Mouse (Mus musculus) lung, postnatal 0 days (tissue): ENCODE measurements at regions not wholly inside any gene's neighbourhood (a gene's known extent, or its start where the extent isn't known, plus 50 kb on each side); places are given as distances from the start of the nearest gene placed in this dataset.
A peak's percentile ranks its signal among the peaks of the same experiment; 100 is the strongest.

ENCODE experiments used
- ATAC-seq: fragments of 200-750 bp; cut with Nextera tagmentation; 2 replicates; pipeline ENCODE4 v1.8.0; 2017; ENCODE audit warnings: moderate library complexity
- DNase-seq: peaks from one replicate; pipeline ENCODE4 v3.0.0-alpha.2; 2016; ENCODE audit warnings: low spot score
- H3K27ac ChIP-seq: fragments of 300-500 bp; sonication (generic); 2 replicates; pipeline ENCODE4 v1.5.1; 2014; ENCODE audit warnings: antibody characterized with exemption, mild to moderate bottlenecking, low read length, mixed read lengths
- H3K27me3 ChIP-seq: fragments of 300-500 bp; sonication (generic); replicated peaks from 2 replicates; pipeline ENCODE4 v1.6.1; 2014; ENCODE audit warnings: low read length, mixed read lengths; ENCODE audit not compliant: insufficient read depth
- H3K36me3 ChIP-seq: fragments of 300-500 bp; sonication (generic); 2 replicates; pipeline ENCODE4 v1.6.1; 2014; ENCODE audit warnings: low read length, mixed read lengths; ENCODE audit not compliant: insufficient read depth
- H3K4me1 ChIP-seq: fragments of 300-500 bp; sonication (generic); 2 replicates; pipeline ENCODE4 v1.6.1; 2014; ENCODE audit warnings: antibody characterized with exemption, low read depth, low read length, mixed read lengths; ENCODE audit not compliant: insufficient read depth
- H3K4me2 ChIP-seq: fragments of 300-500 bp; sonication (generic); replicated peaks from 2 replicates; pipeline ENCODE4 v1.6.1; 2014; ENCODE audit warnings: low read depth, mild to moderate bottlenecking, low read length, moderate library complexity, mixed read lengths
- H3K4me3 ChIP-seq: fragments of 300-500 bp; sonication (generic); 2 replicates; pipeline ENCODE4 v1.5.1; 2014; ENCODE audit warnings: low read depth, low read length
- H3K9ac ChIP-seq: fragments of 300-500 bp; sonication (generic); replicated peaks from 2 replicates; pipeline ENCODE4 v1.6.1; 2014; ENCODE audit warnings: low read depth, mild to moderate bottlenecking
- H3K9me3 ChIP-seq: fragments of 300-500 bp; sonication (generic); 2 replicates; pipeline ENCODE4 v1.6.1; 2016; ENCODE audit warnings: low read length, mixed read lengths
- CTCF ChIP-seq: IDR thresholded peaks from 2 replicates; pipeline ENCODE4 v1.5.1; 2016; ENCODE audit warnings: antibody characterized with exemption, mild to moderate bottlenecking
- EP300 ChIP-seq: IDR thresholded peaks from 2 replicates; pipeline ENCODE4 v1.6.1; 2016; ENCODE audit warnings: antibody characterized with exemption, mild to moderate bottlenecking, control low read depth
- WGBS: fragments of 180-500 bp; shearing (Covaris S2); extraction: QIAGEN DNeasy Blood & Tissue Kit; methylation state at CpG from one replicate; pipeline ENCODE4 v1.1.7; 2014; 5-methylcytosine and 5-hydroxymethylcytosine counted together

- Histone ChIP-seq H3K36me3 (no peaks in the 10 kb centered on the region), H3K9ac (no peak overlapping the region), H3K27ac (no peak overlapping the region), H3K4me3 (no peak overlapping the region), H3K4me1 (no peaks in the 10 kb centered on the region), H3K9me3 (no peaks in the 10 kb centered on the region), H3K27me3 (no peaks in the 10 kb centered on the region), H3K4me2 (no peak overlapping the region)
- ATAC-seq (no peak), DNase-seq (no peak)
- TF ChIP-seq CTCF (no peak), EP300 (no peak)
- WGBS = 71% methylated on average over 2 of the region's 2 CpGs
Observed at GRCm38 (mm10) chr8:126195616-126196015, 102.7 kb upstream of the Slc35f3 start.

- TF ChIP-seq CTCF = no peak
- TF ChIP-seq EP300 = no peak
- Histone ChIP-seq H3K4me3 (no peak overlapping the region), H3K27ac (no peak overlapping the region), H3K9me3 (no peaks in the 10 kb centered on the region), H3K4me1 (no peaks in the 10 kb centered on the region), H3K4me2 (no peak overlapping the region), H3K36me3 (no peaks in the 10 kb centered on the region), H3K27me3 (no peaks in the 10 kb centered on the region), H3K9ac (no peak overlapping the region)
- DNase-seq (no peak), ATAC-seq (no peak)
- WGBS = 83% methylated on average over 8 of the region's 8 CpGs
Observed at GRCm38 (mm10) chr8:126210561-126210960, 87.8 kb upstream of the Slc35f3 start.

- WGBS = 82% methylated on average over 5 of the region's 5 CpGs
- DNase-seq (no peak), ATAC-seq (no peak)
- H3K9me3 ChIP-seq = no peaks in the 10 kb centered on the region
- TF ChIP-seq EP300 = no peak
- no peak for TF ChIP-seq CTCF
- H3K9ac ChIP-seq = no peak overlapping the region
- H3K36me3 ChIP-seq = no peaks in the 10 kb centered on the region
- no peaks in the 10 kb centered on the region for H3K27me3 ChIP-seq
- no peaks in the 10 kb centered on the region for H3K4me1 ChIP-seq
- H3K27ac ChIP-seq = no peak overlapping the region
- H3K4me2 ChIP-seq = no peak overlapping the region
- H3K4me3 ChIP-seq = no peak overlapping the region
Observed at GRCm38 (mm10) chr8:126212802-126213201, 85.6 kb upstream of the Slc35f3 start.

GRCm38 (mm10) chr8:126214571-126214970, 83.8 kb upstream of the Slc35f3 start:
- TF ChIP-seq EP300 (no peak), CTCF (no peak)
- no peaks in the 10 kb centered on the region for H3K27me3 ChIP-seq

GRCm38 (mm10) chr8:126216391-126216790, 82.0 kb upstream of the Slc35f3 start:
- Histone ChIP-seq H3K4me2 (no peak overlapping the region), H3K27ac (no peak overlapping the region), H3K9me3 (no peaks in the 10 kb centered on the region), H3K9ac (no peak overlapping the region), H3K27me3 (no peaks in the 10 kb centered on the region), H3K4me1 (no peaks in the 10 kb centered on the region), H3K36me3 (no peaks in the 10 kb centered on the region), H3K4me3 (no peak overlapping the region)
- 76% methylated on average over 5 of the region's 5 CpGs for WGBS
- DNase-seq (no peak), ATAC-seq (no peak)
- TF ChIP-seq EP300 (no peak), CTCF (no peak)

More at GRCm38 (mm10) chr8:126214571-126214970, 83.8 kb upstream of the Slc35f3 start:
- H3K36me3 ChIP-seq = no peaks in the 10 kb centered on the region
- H3K4me2 ChIP-seq = no peak overlapping the region
- no peaks in the 10 kb centered on the region for H3K9me3 ChIP-seq
- H3K27ac ChIP-seq = no peak overlapping the region
- DNase-seq = no peak
- H3K4me3 ChIP-seq = no peak overlapping the region
- 50% methylated on average over 1 of the region's 1 CpGs for WGBS
- H3K4me1 ChIP-seq = no peaks in the 10 kb centered on the region
- H3K9ac ChIP-seq = no peak overlapping the region
- no peak for ATAC-seq

GRCm38 (mm10) chr8:126221631-126222030, 76.7 kb upstream of the Slc35f3 start:
- Histone ChIP-seq H3K27me3 (no peaks in the 10 kb centered on the region), H3K4me3 (no peak overlapping the region)
- WGBS = 30% methylated on average over 1 of the region's 1 CpGs

GRCm38 (mm10) chr8:126231801-126232200, 66.6 kb upstream of the Slc35f3 start:
- Histone ChIP-seq H3K9me3 (no peaks in the 10 kb centered on the region), H3K4me3 (no peak overlapping the region), H3K36me3 (no peaks in the 10 kb centered on the region), H3K9ac (no peak overlapping the region), H3K4me1 (no peaks in the 10 kb centered on the region), H3K27ac (no peak overlapping the region), H3K27me3 (no peaks in the 10 kb centered on the region), H3K4me2 (no peak overlapping the region)
- no peak for TF ChIP-seq EP300
- no peak for TF ChIP-seq CTCF
- DNase-seq (no peak), ATAC-seq (no peak)
- WGBS = 80% methylated on average over 1 of the region's 1 CpGs

More at GRCm38 (mm10) chr8:126221631-126222030, 76.7 kb upstream of the Slc35f3 start:
- no peak for ATAC-seq
- Histone ChIP-seq H3K9me3 (no peaks in the 10 kb centered on the region), H3K4me2 (no peak overlapping the region), H3K4me1 (no peaks in the 10 kb centered on the region), H3K27ac (no peak overlapping the region), H3K9ac (no peak overlapping the region), H3K36me3 (no peaks in the 10 kb centered on the region)
- no peak for DNase-seq
- TF ChIP-seq EP300 (no peak), CTCF (peak; percentile 42)
